9 mouse cellular contexts compared by ENCODE assay signal in genomic region chr4:128983656-128984055, GRCm38 (mm10). TPM values are rescaled to one million over a fixed set of nuclear protein-coding genes. Genes with fewer than 3 reads are reported as not detected.
A peak's percentile ranks its signal among the peaks of the same experiment; 100 is the strongest.
DNase-seq lines count a peak whose midpoint lies in the region.
"Had no signal": no experiment of that assay in that cellular context is flagged by ENCODE, and none has a peak within 500 bp of the region (broad histone marks: within the 10 kb centered on the region; RNA-seq: fewer than 3 reads in every experiment).

No protein-coding gene starts in this region.

- DNase-seq in adrenal gland, adult 8-10 months = peak; percentile 46
- no peak for DNase-seq in adrenal gland, postnatal 4 days (ENCODE audit: low spot score in 2 of 2)
- DNase-seq in 416B (ENCODE audit: low read depth) = peak; percentile 72
- peak; percentile 55 for DNase-seq in kidney, postnatal 10 days
- DNase-seq in lung, postnatal 36 days = peak; percentile 77
- no peak for DNase-seq in ovary, postnatal 14 days (ENCODE audit: low spot score)
- no peak for DNase-seq in ovary, postnatal 10 days (ENCODE audit: low spot score)
- no peak for DNase-seq in cerebellum, adult 9-10 months

RNA-seq across cellular contexts. Expression of gene Ak2, which starts 8.1 kb away (rescaled TPM):
- total RNA-seq in adrenal gland, adult 8-10 months (2022) = 10 to 100 TPM; 70.8 to 97.5 (median 88.9) TPM
- total RNA-seq in adrenal gland, postnatal 4 days (2021) = 100 to 1,000 TPM; 144 to 163 TPM

RNA-seq across cellular contexts. Expression of gene Azin2, which starts 21.4 kb away (rescaled TPM):
- 100 to 1,000 TPM in 1 of 4 experiments, 10 to 100 TPM in 3; 46.0 to 102 (median 75.5) TPM for total RNA-seq in adrenal gland, adult 8-10 months (2022)
- 10 to 100 TPM; 54.8 to 61.1 TPM for total RNA-seq in adrenal gland, postnatal 4 days (2021)
- total RNA-seq: megakaryocyte-erythroid progenitor cell, adult 5-6 weeks had no signal

Comparison
In these comparisons a context has a peak if more than half of its experiments do, and no peak if none do; other contexts are left out.
1. DNase-seq: peak in adrenal gland, adult 8-10 months (single experiment), 416B (single experiment), kidney, postnatal 10 days (single experiment) and lung, postnatal 36 days (single experiment); none in adrenal gland, postnatal 4 days (0 of 2), ovary, postnatal 14 days (single experiment), ovary, postnatal 10 days (single experiment) and cerebellum, adult 9-10 months (single experiment).